Mouse (Mus musculus) right cerebral cortex, postnatal 14 days (tissue): Measurements from ENCODE around the gene Sirpa.

Experiments
- DNase-seq: peaks from one replicate; pipeline ENCODE4 v3.0.0; 2022

Sirpa gene

DNA sequence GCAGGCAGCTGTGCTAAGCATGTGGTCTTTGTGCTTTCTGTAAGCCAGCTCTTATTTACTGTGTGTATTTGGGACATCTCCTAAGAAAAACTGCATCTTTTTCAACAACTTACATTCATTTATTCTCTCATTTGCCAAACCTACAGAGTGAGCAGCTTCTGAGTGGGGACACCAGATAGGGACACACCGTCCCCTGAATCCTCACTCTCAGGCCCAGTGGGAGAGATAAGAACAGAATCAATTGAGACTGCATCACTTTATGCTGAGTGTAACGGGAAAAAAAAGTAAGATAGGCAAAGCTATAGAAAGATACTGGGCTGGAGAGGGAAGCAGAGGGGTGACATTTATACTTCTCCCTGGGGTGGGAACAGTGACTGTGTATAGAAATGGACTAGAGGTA is 61.0 kb downstream of the Sirpa start:
- DNase-seq, result no peak

DNA sequence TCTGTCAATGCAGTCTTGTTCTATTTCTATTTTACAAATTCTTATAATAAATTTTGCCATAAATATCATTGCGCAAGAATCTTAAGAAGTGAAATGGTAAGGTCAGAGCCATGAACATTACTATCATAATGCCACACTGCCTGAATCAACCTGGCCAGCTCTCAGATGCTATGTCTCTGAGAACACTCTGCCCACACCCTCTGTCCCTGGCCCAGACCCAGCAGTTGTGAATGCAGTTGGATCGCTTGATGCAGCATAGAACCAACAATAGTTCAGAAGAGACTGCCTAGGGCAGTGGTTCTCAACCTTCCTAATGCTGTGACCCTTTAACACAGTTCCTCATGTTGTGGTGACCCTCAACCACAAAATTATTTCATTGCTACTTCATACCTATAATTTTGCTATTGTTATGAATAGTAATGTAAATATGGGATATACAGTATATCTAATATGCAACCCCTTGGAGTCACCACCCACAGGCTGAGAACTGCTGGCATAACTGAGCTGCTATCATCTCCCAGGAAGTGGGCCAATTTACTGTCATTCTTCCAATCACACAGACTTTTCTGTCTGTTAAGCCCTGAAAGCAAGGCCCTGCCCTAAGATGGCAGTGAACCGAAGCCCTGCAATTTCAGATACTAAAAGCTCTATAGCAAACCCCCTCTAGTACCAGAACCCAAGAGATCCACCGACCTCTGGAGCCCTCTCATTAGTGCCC is 61.8 kb downstream of the Sirpa start:
- no peak for DNase-seq

DNA sequence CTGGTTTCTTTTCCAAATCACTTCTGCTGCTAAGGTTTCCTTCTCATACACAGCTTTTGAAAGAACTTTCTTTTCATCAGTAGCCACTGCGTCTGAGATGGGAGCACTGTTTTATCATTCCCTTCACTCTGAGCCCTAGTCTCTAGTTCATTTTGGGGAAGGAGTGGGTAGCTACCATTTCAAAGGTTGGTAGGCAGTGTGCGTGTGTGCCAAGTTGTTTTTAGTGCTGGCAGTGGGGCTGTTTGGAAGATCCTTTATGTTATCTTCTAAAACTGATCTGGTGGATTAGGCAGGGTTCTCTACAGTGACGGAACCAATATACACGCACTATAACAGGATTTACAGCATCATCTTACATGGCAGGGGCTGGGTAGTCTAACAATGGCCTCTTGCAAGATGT is 62.4 kb downstream of the Sirpa start:
- no peak for DNase-seq

DNA sequence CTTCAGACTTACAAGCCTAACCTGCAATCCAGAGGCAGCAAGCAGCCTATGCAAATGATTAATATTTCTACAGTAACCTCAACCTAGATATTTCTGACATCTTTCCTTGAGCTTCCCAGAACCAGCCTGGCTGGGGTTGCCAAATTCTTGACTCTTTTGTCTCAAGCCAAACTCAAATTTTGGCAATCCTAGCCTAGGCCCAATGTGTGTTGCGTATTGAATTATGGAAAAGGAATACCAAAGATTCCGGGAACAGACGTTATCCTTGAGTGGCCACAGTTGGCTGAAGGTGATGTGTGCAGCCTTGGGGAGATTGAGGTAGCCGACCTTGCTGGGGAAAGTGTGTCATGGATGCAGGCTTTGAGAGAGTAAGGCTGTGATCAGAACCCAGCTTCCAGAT is 66.2 kb downstream of the Sirpa start:
- no peak for DNase-seq

DNA sequence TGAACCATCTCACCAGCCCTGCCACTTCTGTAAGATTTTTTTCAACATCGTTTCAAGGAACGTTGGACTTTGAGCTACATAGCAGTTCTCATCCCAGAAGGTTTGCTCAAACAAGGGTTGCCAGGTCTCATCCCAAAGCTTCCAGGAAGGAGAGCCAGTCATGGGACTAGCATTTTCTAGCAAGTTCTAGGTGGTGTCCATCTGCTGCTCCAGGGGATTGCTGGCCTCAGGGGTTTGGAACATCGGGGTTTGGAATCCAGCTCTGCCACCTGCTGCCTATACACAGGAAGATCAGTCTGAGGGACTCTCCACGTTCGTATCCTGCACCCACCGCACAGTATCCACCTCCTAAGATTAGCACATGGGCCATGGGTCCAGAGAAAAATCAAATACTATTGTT is 67.4 kb downstream of the Sirpa start:
- no peak for DNase-seq

DNA sequence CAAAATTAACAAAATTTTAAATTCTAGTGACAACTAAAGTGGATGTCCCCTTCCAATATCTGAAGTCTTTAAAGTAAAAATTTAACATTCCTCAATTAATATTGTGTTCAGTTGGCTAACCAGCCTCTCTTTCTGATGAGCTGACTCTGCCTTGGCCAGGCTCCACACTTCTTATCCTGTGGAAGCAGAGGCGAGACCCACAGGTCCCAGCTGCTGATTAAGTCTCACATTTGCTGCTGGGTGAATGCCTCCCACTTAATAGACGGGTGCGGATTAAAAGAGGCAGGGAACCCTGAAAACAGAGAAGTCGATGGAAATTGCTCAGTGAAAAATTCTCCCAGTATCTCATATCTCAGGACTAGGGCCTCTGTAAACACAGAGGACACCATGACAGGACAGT is 69.8 kb downstream of the Sirpa start:
- DNase-seq, result no peak

DNA sequence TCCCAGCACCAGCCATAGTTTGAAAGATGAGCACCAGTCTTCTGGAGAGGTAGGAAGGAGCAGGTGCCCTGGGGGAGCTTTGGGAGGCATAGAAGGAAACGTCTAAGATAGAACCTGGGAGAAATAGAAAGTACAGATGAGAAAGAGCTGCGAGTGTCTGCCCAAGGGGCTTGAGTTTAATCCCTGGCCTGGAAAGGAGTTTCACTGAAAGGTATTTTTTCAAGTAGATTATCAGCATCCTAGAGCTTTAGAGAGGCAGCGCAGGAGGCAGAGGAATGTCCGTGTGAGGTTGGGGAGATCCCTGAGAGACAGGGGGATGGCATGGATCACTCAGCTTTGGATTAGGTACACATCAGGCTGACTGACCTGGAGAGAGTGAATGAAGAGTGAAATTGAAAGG is 79.3 kb downstream of the Sirpa start:
- DNase-seq, result no peak

DNA sequence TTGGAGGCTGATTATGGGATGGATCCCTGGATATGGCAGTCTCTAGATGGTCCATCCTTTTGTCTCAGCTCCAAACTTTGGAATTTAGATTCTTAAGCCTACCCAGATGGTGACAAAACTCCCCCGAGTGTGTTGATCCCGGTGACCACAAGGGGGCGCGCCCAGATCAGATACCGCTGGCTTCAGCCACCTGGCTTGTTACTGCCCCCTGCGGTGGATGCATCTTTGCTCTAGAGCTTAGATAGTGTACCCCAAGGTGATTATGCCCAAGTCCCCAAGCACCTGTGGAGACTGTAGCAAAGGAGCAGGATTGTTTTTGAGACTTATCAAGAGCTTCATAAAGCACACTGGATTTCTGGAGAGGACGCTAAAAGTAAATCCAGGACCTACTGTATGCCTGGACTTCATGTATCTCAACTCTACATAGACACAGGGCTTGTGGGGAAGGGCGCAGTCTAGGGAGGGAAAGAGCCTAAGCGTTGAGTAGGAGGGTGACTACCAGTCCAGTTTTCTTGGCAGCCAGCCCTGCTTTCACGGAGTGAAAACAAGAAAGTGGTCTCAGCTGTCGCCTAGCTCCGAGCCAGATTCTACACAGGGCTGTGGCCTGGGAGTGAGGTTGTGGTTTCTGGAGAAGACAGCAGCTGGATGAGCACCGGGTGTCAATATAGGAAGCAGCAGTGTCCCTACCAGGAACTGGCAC is 82.5 kb downstream of the Sirpa start:
- DNase-seq, result peak; percentile 91

DNA sequence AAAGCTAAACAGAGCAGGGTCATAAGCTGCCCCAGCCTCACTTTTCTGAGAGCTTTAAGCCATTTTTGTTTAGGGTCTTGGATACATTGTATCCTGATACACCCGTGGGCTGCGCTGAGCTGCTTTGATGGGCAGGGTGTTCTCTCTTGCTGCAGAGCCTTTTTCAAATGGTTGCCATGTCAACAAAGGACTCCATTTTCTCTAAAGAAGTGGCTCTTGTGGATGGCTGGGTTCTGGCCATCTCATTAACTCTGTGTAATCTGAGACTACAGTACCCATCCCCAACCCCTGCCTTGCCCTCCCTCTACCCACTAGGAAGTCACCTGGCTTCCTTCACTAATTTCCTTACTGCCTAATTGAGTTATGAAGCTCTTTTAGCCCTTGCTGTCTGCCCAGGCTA is 85.0 kb downstream of the Sirpa start:
- DNase-seq, result no peak

DNA sequence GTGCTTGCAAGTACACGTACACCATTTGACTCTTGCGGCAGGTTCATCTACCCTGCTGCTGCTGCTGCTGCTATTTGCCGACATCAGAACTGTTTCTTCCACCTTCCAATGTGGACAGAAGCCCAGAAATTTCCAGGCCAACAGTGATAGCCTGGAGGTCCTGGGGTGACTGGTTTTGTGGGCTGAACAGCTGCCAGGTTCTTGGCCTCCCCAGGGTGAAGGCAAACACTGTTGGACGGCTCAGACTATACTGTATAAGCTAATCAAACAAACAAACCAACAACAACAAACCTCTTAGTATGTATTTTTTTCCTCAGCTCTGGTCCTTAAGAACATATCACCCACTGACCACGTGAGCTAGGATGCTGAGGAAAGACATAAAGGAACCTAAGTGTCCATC is 86.4 kb downstream of the Sirpa start:
- no peak for DNase-seq

DNA sequence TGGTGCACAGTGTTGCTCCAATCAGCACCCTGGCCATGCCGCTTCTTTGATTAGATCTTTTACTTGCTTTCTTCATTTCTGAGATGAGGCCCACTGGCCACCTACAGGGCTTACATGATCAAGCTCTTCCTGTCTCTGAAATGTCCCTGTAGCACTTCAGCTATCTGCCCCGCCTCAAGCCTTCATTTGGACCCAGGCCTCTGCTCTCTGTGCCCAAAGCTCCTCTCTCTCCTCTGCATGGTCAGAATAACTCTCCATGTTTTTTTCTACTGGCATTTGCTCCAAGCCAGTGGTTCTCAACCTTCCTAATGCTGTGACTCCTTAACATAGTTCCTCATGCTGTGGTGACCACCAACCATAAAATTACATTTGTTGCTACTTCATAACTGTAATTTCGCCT is 87.6 kb downstream of the Sirpa start:
- DNase-seq, result no peak
